Mouse (Mus musculus) bone marrow macrophage, adult 2 months (primary cell): ENCODE results near the gene Epb41l2.

Source experiments
- CTCF ChIP-seq: IDR thresholded peaks from 2 replicates; pipeline ENCODE4 v1.5.1; 2012; ENCODE audit warnings: low read depth, mild to moderate bottlenecking, low read length, moderate library complexity
- POLR2A ChIP-seq: IDR thresholded peaks from 2 replicates; pipeline ENCODE4 v1.6.1; 2012; ENCODE audit warnings: mild to moderate bottlenecking, low read depth, low read length, borderline replicate concordance

DNA sequence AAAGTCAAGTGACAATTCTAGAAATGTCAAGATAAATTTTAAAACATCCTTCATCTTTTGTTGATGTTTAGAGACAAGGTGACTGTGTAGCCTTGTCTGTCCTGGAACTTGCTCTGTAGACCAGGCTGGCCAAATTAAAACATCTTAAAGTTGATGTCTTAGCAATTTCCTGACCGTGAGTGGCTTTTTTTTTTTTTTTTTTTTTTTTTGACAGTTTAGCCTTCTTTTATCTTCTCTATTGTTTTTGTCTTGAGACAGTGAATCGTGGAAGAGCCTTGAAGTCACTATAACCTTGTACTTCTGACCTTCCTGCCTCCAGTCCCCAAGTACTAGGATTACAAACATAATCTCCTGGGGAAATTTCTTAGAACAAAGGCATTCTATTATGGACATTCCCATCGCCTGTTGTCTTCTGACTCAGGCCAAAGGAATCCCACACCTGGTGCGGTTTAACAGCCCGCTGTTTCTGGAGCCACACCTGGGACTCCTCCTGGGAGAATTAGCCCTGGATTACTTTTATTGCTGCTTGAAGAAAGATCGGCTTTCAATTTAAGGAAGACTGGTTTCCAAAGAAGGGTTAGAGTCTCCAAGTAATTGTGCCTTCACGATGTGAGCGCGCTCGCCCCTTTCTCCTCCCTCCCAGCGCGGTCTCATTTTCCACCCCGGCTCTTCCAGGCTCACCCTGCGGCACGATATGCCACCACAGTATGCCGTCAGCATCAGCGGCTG is 45.6 kb upstream of the Epb41l2 start:
- TF ChIP-seq CTCF (no peak), POLR2A (no peak)
